Mouse (Mus musculus) stomach, postnatal 0 days (tissue): ENCODE measurements around the gene Cldn34c2. TPM values are rescaled to one million over a fixed set of nuclear protein-coding genes. Genes with fewer than 3 reads are reported as not detected.
A peak's percentile ranks its signal among the peaks of the same experiment; 100 is the strongest.
"Not testable (repeated sequence)": the region's sequence is repeated elsewhere in the genome, so short reads cannot be mapped to it uniquely, and the experiment has no call there.

Experiments
- ATAC-seq: fragments of 200-750 bp; cut with Nextera tagmentation; 2 replicates; pipeline ENCODE4 v1.8.0; 2017; ENCODE audit not compliant: low FRiP score, low TSS enrichment
- DNase-seq: peaks from one replicate; pipeline ENCODE4 v3.0.0-alpha.2; 2016; ENCODE audit warnings: low spot score
- H3K27ac ChIP-seq: fragments of 300-500 bp; sonication (generic); replicated peaks from 2 replicates; pipeline ENCODE4 v1.5.1; 2014; ENCODE audit warnings: mild to moderate bottlenecking, control low read depth
- H3K27me3 ChIP-seq: fragments of 300-500 bp; sonication (generic); 2 replicates; pipeline ENCODE4 v1.6.1; 2014; ENCODE audit warnings: low read length; ENCODE audit not compliant: control insufficient read depth, insufficient read depth
- H3K36me3 ChIP-seq: fragments of 300-500 bp; sonication (generic); 2 replicates; pipeline ENCODE4 v1.6.1; 2014; ENCODE audit warnings: low read length, mixed read lengths; ENCODE audit not compliant: control insufficient read depth, insufficient read depth
- H3K4me1 ChIP-seq: fragments of 300-500 bp; sonication (generic); replicated peaks from 2 replicates; pipeline ENCODE4 v1.6.1; 2014; ENCODE audit warnings: antibody characterized with exemption; ENCODE audit not compliant: control insufficient read depth, insufficient read depth
- H3K4me2 ChIP-seq: fragments of 300-500 bp; sonication (generic); replicated peaks from 2 replicates; pipeline ENCODE4 v1.6.1; 2014; ENCODE audit warnings: low read depth, mild to moderate bottlenecking, control low read depth, moderate library complexity
- H3K4me3 ChIP-seq: fragments of 300-500 bp; sonication (generic); 2 replicates; pipeline ENCODE4 v1.5.1; 2014; ENCODE audit warnings: low read depth, low read length, control low read depth
- H3K9ac ChIP-seq: fragments of 300-500 bp; sonication (generic); 2 replicates; pipeline ENCODE4 v1.6.1; 2014; ENCODE audit warnings: mild to moderate bottlenecking, low read length, control low read depth, mixed read lengths
- H3K9me3 ChIP-seq: fragments of 300-500 bp; sonication (generic); 2 replicates; pipeline ENCODE4 v1.6.1; 2016; ENCODE audit warnings: low read length; ENCODE audit not compliant: control insufficient read depth
- WGBS: fragments of 180-500 bp; shearing (Covaris S2); extraction: QIAGEN DNeasy Blood & Tissue Kit; methylation state at CpG from one replicate; pipeline ENCODE4 v1.1.7; 2014; 5-methylcytosine and 5-hydroxymethylcytosine counted together
- polyA plus RNA-seq: library from polyadenylated mRNA; unstranded; fragments of >200 nt; fragmentation: Nextera tagmentation; extraction: Ambion mirVana; gene quantifications from 2 replicates; pipeline ENCODE4 v1.2.1, GENCODE M21; 2015

Gene Cldn34c2
- not detected in 2 replicates for polyA plus RNA-seq

DNA sequence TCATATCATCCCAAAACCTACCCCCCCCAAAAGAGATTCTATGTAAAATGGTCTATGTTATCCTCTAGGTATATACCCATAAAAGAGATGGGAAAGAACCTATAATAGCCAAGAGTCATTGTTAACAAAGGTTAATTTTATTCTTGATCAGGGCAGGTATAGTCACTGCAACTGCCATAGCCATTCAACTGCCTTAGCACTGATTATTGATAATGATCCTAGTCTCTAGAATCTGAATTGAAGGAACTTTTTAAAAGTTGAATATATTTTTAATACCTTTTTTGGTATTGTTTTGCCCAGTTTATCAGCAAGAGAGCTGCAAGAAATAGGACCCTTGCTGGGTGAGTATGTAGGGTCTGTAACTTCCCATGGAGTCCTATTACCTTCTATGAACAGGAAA, at the start of gene Cldn34c2:
Gene Cldn34c2 (plus strand): TSS at position 301 of the 400 bp plus-strand sequence.
- not testable (repeated sequence) for H3K27me3 ChIP-seq, H3K4me3 ChIP-seq, DNase-seq, H3K9ac ChIP-seq, ATAC-seq, H3K27ac ChIP-seq, H3K4me2 ChIP-seq, H3K9me3 ChIP-seq, H3K4me1 ChIP-seq, H3K36me3 ChIP-seq

DNA sequence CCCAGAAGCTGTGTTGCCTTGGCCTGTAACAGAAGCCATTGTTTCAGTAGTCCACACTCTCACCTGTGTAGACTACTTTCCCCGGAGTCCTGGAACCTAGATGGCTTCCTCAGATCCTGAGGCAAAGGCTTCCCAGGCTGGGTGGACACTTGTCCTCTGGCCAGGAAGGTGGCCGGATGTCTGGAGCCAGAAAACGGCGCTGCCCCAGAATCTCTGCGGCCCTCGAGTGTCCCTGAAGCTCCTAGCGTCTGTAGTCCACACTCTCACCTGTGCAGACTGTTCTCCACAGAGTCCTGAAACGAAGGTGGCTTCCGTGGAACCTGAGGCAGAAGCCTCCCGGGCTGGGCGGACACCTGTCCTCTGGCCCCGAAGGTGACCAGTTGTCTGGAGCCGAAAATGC, 30.1 kb upstream of the Cldn34c2 start:
- H3K4me2 ChIP-seq, H3K27me3 ChIP-seq, H3K9me3 ChIP-seq, H3K9ac ChIP-seq, H3K27ac ChIP-seq, H3K36me3 ChIP-seq, H3K4me3 ChIP-seq, DNase-seq, H3K4me1 ChIP-seq, ATAC-seq: not testable (repeated sequence)
- 87% methylated on average over 13 of the region's 13 CpGs for WGBS

DNA sequence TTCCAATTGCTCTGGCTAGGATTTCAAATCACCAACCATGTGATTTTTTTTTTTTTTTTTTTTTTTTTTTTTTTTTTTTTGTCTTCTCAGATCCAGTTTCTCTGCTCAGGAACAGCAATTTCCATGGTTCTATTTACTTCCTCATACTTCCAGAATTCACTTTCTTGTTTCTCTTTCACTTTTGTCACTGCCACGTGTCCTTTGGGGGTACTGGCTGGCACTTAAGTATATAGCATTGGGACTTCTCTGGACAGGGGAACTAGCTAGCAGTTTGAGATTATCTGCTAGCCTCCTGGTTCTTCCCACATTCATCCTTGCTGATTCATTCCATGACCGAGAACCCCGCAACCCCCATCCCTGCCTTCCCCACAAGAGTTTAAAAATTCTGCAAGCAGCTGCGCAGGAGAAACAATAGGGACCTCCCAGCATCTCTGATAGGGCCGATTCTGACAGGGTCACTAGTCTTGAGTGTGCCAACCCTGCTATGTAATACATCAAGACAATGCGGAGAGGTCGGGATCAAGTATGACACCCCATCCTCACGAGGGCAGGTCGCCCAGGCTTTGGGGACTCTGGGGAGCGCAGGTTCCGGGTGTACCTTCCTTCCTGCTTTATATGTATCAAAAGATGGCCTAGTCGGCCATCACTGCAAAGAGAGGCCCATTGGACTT, 30.8 kb downstream of the Cldn34c2 start:
- not testable (repeated sequence) for H3K36me3 ChIP-seq, DNase-seq, H3K27ac ChIP-seq, H3K4me2 ChIP-seq, H3K9me3 ChIP-seq, H3K27me3 ChIP-seq, H3K9ac ChIP-seq, H3K4me3 ChIP-seq, H3K4me1 ChIP-seq
- ATAC-seq = peak; percentile 67
- WGBS = 78% methylated on average over 7 of the region's 12 CpGs

Other genes starting within 250 kb of the Cldn34c2 start
- not detected in 2 replicates for gene Gm17467, start 123.1 kb downstream of the Cldn34c2 start, polyA plus RNA-seq
- gene Cldn34c3, start 212.0 kb downstream of the Cldn34c2 start, polyA plus RNA-seq = not detected in 2 replicates